Mouse (Mus musculus): ENCODE data around the gene Tfeb. TPM values are rescaled to one million over a fixed set of nuclear protein-coding genes. Genes with fewer than 3 reads are reported as not detected.

The Tfeb gene
- polyA plus RNA-seq, 1 experiment from 2014 or later = 6.8 TPM

DNA sequence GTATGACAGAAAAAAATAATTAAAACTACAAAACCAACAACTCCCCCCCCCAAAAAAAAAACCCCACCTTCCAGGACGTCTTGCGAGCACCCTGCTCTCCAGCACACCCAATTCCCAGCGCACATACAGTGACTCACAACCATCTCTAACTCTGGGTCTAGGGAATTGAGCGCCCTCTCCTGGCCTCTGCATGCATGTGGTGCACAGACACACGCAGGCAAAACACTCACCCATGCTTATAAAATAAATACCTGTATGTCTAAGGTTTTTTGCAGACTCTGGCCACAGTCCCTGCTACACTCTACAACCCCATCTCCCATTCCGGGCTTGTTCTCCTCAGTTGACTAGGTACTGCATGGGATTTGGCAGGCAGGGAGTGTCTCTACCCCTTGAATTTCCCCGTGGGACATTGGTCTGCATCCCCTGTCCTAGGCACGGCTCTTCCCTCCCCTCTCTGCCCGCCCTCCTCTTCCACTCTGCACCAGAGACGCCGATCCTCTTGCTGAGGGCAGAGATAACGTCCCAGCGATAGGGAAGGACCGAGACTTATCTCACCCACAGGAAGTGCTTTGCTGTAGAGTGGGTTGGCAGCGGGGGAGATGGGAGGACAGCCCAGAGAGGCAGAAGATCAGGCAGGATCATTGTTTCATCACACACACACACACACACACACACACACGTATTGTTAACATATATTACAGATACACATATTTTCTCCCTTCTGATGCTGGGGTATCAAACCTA lies 6.3 kb downstream of the Tfeb start:
- ATAC-seq (ENCODE audit: insufficient number of reproducible peaks, insufficient read depth, low FRiP score, low TSS enrichment, low read depth) = no peak
- no peak overlapping the region for H3K9ac ChIP-seq
- peaks cover 16% of the 10 kb centered on the region for H3K27me3 ChIP-seq
- H3K36me3 ChIP-seq = no peaks in the 10 kb centered on the region
- no peaks in the 10 kb centered on the region for H3K9me3 ChIP-seq
- H3K4me3 ChIP-seq = no peak overlapping the region
- H3K4me1 ChIP-seq = peaks cover 17% of the 10 kb centered on the region
- no peak overlapping the region for H3K27ac ChIP-seq
- no peak overlapping the region for H3K4me2 ChIP-seq
- 43% methylated on average over 16 of the region's 16 CpGs for WGBS

- H3K4me3 ChIP-seq = no peak overlapping the region
- WGBS = 91% methylated on average over 14 of the region's 14 CpGs
- peaks cover 7% of the 10 kb centered on the region for H3K27me3 ChIP-seq
- H3K36me3 ChIP-seq = no peaks in the 10 kb centered on the region
- H3K4me2 ChIP-seq = no peak overlapping the region
- no peak overlapping the region for H3K9ac ChIP-seq
- no peaks in the 10 kb centered on the region for H3K9me3 ChIP-seq
- no peak overlapping the region for H3K27ac ChIP-seq
- no peak for ATAC-seq (ENCODE audit: insufficient number of reproducible peaks, insufficient read depth, low FRiP score, low TSS enrichment, low read depth)
- peaks cover 16% of the 10 kb centered on the region for H3K4me1 ChIP-seq
Measured at GRCm38 (mm10) chr17:47744086-47744485, 7.3 kb downstream of the Tfeb start.

GRCm38 (mm10) chr17:47744746-47745368 lies 8.0 kb downstream of the Tfeb start:
- WGBS = 87% methylated on average over 10 of the region's 10 CpGs
- no peaks in the 10 kb centered on the region for H3K36me3 ChIP-seq
- no peak for ATAC-seq (ENCODE audit: insufficient number of reproducible peaks, insufficient read depth, low FRiP score, low TSS enrichment, low read depth)
- H3K4me3 ChIP-seq = no peak overlapping the region
- no peak overlapping the region for H3K4me2 ChIP-seq
- H3K9ac ChIP-seq = no peak overlapping the region
- no peaks in the 10 kb centered on the region; the same call in 1 of the 2 replicates for H3K27me3 ChIP-seq
- no peaks in the 10 kb centered on the region for H3K9me3 ChIP-seq
- H3K27ac ChIP-seq = no peak overlapping the region
- peaks cover 11% of the 10 kb centered on the region for H3K4me1 ChIP-seq

DNA sequence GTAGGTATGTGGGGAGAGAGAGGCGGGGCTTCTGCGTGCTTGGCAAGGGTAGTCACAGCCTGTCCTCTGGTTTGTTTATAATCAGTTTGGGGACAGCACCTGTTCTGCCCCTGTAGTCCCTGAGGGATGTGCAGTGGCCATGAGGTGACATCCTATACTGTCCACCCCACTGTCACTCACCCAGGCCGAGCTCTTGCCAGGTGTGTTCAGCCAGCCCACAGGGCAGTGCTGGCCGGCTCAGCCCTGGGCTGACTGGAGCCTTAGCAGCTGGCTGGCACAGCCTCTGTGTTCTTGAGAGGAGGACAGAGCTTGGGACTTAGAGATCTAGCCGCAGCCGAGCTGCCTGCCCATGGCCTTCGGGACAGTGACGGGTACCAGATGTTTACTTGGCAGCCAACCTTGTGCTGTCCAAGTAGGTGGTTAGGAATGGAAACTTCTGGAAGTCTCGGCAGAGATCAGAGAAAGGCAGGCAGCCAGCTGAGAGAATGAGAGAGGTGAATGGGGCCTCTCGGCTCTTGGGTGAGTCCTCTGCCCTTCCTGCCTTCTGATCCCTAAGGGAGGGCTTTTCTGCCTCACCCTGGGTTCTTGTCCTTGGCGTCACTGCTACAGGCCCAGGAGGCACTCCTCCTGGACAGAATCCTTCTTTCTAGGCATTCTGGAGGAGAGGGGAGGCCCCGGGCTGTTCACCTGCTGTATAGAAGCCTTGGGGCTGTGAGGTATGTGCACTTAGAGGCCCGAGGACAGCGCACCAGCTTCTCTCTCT lies 12.1 kb downstream of the Tfeb start:
- H3K4me1 ChIP-seq = peaks cover 9% of the 10 kb centered on the region
- H3K9me3 ChIP-seq = no peaks in the 10 kb centered on the region
- no peaks in the 10 kb centered on the region for H3K36me3 ChIP-seq
- H3K4me3 ChIP-seq = no peak overlapping the region
- no peaks in the 10 kb centered on the region for H3K27me3 ChIP-seq
- no peak for ATAC-seq (ENCODE audit: insufficient number of reproducible peaks, insufficient read depth, low FRiP score, low TSS enrichment, low read depth)
- peak overlapping the region; percentile 28; the same call in 1 of the 2 replicates for H3K27ac ChIP-seq
- WGBS = 56% methylated on average over 14 of the region's 14 CpGs
- H3K9ac ChIP-seq = peak overlapping the region; percentile 46
- no peak overlapping the region for H3K4me2 ChIP-seq

- Histone ChIP-seq H3K4me1 (peaks cover 9% of the 10 kb centered on the region), H3K27ac (no peak overlapping the region), H3K4me3 (no peak overlapping the region), H3K36me3 (no peaks in the 10 kb centered on the region), H3K9me3 (no peaks in the 10 kb centered on the region), H3K4me2 (no peak overlapping the region), H3K27me3 (no peaks in the 10 kb centered on the region), H3K9ac (no peak overlapping the region)
- ATAC-seq (ENCODE audit: insufficient number of reproducible peaks, insufficient read depth, low FRiP score, low TSS enrichment, low read depth) = no peak
- WGBS = 60% methylated on average over 3 of the region's 3 CpGs
Measured at GRCm38 (mm10) chr17:47749626-47750025, 12.8 kb downstream of the Tfeb start.

DNA sequence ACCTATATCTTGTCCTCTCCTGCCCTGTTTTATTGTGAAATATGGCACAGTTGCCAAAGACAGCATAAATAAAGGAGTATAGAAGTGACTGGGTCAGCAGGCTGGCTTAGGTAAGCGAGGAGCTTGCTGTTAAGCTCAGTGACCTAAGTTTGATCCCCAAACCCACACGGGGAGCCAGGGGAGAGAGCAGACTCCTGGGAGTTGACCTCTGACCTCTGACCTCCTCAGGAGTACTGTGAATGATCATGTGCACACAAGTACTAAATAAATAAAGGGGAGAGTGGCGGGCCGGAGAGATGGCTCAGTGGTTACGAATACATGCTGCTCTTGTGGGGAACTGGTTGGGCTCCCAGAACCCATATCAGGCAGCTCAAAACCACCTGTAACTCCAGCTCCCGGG lies 13.3 kb downstream of the Tfeb start:
- WGBS = 59% methylated on average over 6 of the region's 6 CpGs
- H3K36me3 ChIP-seq = no peaks in the 10 kb centered on the region
- no peak overlapping the region for H3K4me2 ChIP-seq
- H3K27ac ChIP-seq = no peak overlapping the region
- H3K27me3 ChIP-seq = no peaks in the 10 kb centered on the region
- no peaks in the 10 kb centered on the region for H3K9me3 ChIP-seq
- H3K4me1 ChIP-seq = peaks cover 9% of the 10 kb centered on the region
- no peak overlapping the region for H3K4me3 ChIP-seq
- ATAC-seq (ENCODE audit: insufficient number of reproducible peaks, insufficient read depth, low FRiP score, low TSS enrichment, low read depth) = no peak
- H3K9ac ChIP-seq = no peak overlapping the region

DNA sequence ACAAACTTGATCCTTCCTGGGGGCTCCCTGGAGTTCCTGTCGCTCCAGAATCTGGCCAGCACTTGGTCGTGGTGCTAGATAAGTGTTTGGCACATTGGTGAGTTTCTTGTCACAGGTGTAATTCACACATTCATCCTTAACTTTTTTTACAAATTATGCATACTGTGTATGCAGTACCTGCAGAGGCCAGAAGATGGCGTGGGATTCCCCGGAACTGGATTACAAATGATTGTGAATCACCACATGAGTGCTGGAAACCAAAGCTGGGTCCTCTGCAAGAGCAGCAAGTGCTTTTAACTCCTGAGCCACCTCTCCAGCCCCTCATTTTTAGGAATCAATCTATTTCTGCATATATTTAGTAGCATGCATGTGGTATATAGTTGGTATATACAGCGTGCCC lies 15.0 kb downstream of the Tfeb start:
- Histone ChIP-seq H3K36me3 (no peaks in the 10 kb centered on the region), H3K9ac (no peak overlapping the region), H3K4me3 (no peak overlapping the region), H3K4me2 (no peak overlapping the region), H3K4me1 (peaks cover 9% of the 10 kb centered on the region), H3K27ac (no peak overlapping the region), H3K27me3 (no peaks in the 10 kb centered on the region), H3K9me3 (no peaks in the 10 kb centered on the region)
- ATAC-seq (ENCODE audit: insufficient number of reproducible peaks, insufficient read depth, low FRiP score, low TSS enrichment, low read depth) = no peak
- WGBS = 72% methylated on average over 5 of the region's 5 CpGs

GRCm38 (mm10) chr17:47753130-47753775 lies 16.4 kb downstream of the Tfeb start:
- Histone ChIP-seq H3K27me3 (no peaks in the 10 kb centered on the region), H3K9me3 (no peaks in the 10 kb centered on the region), H3K4me1 (peaks cover 9% of the 10 kb centered on the region), H3K4me3 (no peak overlapping the region), H3K9ac (no peak overlapping the region), H3K27ac (no peak overlapping the region), H3K4me2 (no peak overlapping the region), H3K36me3 (no peaks in the 10 kb centered on the region)
- ATAC-seq (ENCODE audit: insufficient number of reproducible peaks, insufficient read depth, low FRiP score, low TSS enrichment, low read depth) = no peak
- 81% methylated on average over 8 of the region's 8 CpGs for WGBS

DNA sequence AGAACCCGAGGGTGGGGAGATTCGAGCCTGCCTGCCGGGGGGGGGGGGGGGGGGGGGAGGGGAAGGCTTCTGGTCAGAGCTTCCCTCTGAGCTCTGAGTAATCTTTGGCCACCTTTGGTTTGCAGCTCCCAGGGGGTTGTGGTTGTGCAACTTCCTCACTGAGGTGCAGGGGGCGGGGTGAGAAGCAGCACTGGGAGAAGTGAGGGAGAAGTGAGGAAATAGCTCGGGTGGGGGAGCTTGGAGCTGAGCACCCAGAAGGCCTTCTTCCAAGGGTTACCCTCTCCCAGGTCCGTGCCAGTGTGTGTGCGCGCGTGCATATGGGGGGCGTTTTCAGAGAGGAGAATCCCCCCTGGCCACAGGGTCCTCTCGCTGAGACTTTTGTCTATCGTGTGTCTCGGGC lies 17.4 kb downstream of the Tfeb start:
- no peaks in the 10 kb centered on the region for H3K27me3 ChIP-seq
- H3K4me2 ChIP-seq = no peak overlapping the region
- H3K4me3 ChIP-seq = no peak overlapping the region
- WGBS = 75% methylated on average over 12 of the region's 13 CpGs
- no peaks in the 10 kb centered on the region for H3K36me3 ChIP-seq
- H3K27ac ChIP-seq = no peak overlapping the region
- H3K9ac ChIP-seq = no peak overlapping the region
- ATAC-seq (ENCODE audit: insufficient number of reproducible peaks, insufficient read depth, low FRiP score, low TSS enrichment, low read depth) = no peak
- H3K4me1 ChIP-seq = peaks cover 8% of the 10 kb centered on the region
- no peaks in the 10 kb centered on the region for H3K9me3 ChIP-seq

- Histone ChIP-seq H3K4me2 (no peak overlapping the region), H3K9ac (no peak overlapping the region), H3K27me3 (no peaks in the 10 kb centered on the region), H3K27ac (no peak overlapping the region), H3K36me3 (no peaks in the 10 kb centered on the region), H3K9me3 (no peaks in the 10 kb centered on the region), H3K4me1 (peaks cover 9% of the 10 kb centered on the region; the same call in 1 of the 2 replicates), H3K4me3 (no peak overlapping the region)
- ATAC-seq (ENCODE audit: insufficient number of reproducible peaks, insufficient read depth, low FRiP score, low TSS enrichment, low read depth) = no peak
- 36% methylated on average over 6 of the region's 6 CpGs for WGBS
Measured at GRCm38 (mm10) chr17:47756366-47756765, 19.5 kb downstream of the Tfeb start.

GRCm38 (mm10) chr17:47757056-47757610 lies 20.3 kb downstream of the Tfeb start:
- WGBS = 82% methylated on average over 7 of the region's 7 CpGs

More at GRCm38 (mm10) chr17:47757056-47757610, 20.3 kb downstream of the Tfeb start:
- Histone ChIP-seq H3K27ac (no peak overlapping the region), H3K9me3 (no peaks in the 10 kb centered on the region), H3K9ac (no peak overlapping the region), H3K4me2 (no peak overlapping the region), H3K4me1 (peaks cover 9% of the 10 kb centered on the region; the same call in 1 of the 2 replicates), H3K4me3 (no peak overlapping the region), H3K36me3 (no peaks in the 10 kb centered on the region), H3K27me3 (no peaks in the 10 kb centered on the region)
- no peak for ATAC-seq (ENCODE audit: insufficient number of reproducible peaks, insufficient read depth, low FRiP score, low TSS enrichment, low read depth)

Data from embryonic facial prominence, embryonic 13.5 days (tissue).